Mouse (Mus musculus) lung, embryonic 16.5 days (tissue): ENCODE data around the gene Cbwd1. TPM values are rescaled to one million over a fixed set of nuclear protein-coding genes. Genes with fewer than 3 reads are reported as not detected.
A peak's percentile ranks its signal among the peaks of the same experiment; 100 is the strongest.

ENCODE experiments used
- ATAC-seq: fragments of 200-750 bp; cut with Nextera tagmentation; 2 replicates; pipeline ENCODE4 v1.8.0; 2017; ENCODE audit warnings: low read depth, mild to moderate bottlenecking, moderate library complexity
- H3K27ac ChIP-seq: fragments of 300-500 bp; sonication (generic); 2 replicates; pipeline ENCODE4 v1.5.1; 2014; ENCODE audit warnings: mild to moderate bottlenecking, control low read depth, low read length
- H3K27me3 ChIP-seq: fragments of 300-500 bp; sonication (generic); 2 replicates; pipeline ENCODE4 v1.6.1; 2014; ENCODE audit warnings: low read depth, low read length, mixed read lengths; ENCODE audit not compliant: control insufficient read depth, insufficient read depth
- H3K36me3 ChIP-seq: fragments of 300-500 bp; sonication (generic); 2 replicates; pipeline ENCODE4 v1.6.1; 2014; ENCODE audit warnings: low read length; ENCODE audit not compliant: control insufficient read depth, insufficient read depth
- H3K4me1 ChIP-seq: fragments of 300-500 bp; sonication (generic); replicated peaks from 2 replicates; pipeline ENCODE4 v1.6.1; 2014; ENCODE audit warnings: low read length, mixed read lengths; ENCODE audit not compliant: control insufficient read depth, insufficient read depth
- H3K4me2 ChIP-seq: fragments of 300-500 bp; sonication (generic); 2 replicates; pipeline ENCODE4 v1.6.1; 2014; ENCODE audit warnings: low read depth, low read length, control low read depth
- H3K4me3 ChIP-seq: fragments of 300-500 bp; sonication (generic); 2 replicates; pipeline ENCODE4 v1.5.1; 2014; ENCODE audit warnings: mild to moderate bottlenecking, low read length, control low read depth
- H3K9ac ChIP-seq: fragments of 300-500 bp; sonication (generic); 2 replicates; pipeline ENCODE4 v1.6.1; 2014; ENCODE audit warnings: low read length, control low read depth
- H3K9me3 ChIP-seq: fragments of 300-500 bp; sonication (generic); 2 replicates; pipeline ENCODE4 v1.6.1; 2016; ENCODE audit warnings: low read length; ENCODE audit not compliant: control insufficient read depth
- WGBS: fragments of 180-500 bp; shearing (Covaris S2); extraction: QIAGEN DNeasy Blood & Tissue Kit; methylation state at CpG from one replicate; pipeline ENCODE4 v1.1.7; 2014; 5-methylcytosine and 5-hydroxymethylcytosine counted together
- polyA plus RNA-seq: library from polyadenylated mRNA; unstranded; fragments of >200 nt; fragmentation: Nextera tagmentation; extraction: Ambion mirVana; gene quantifications from 2 replicates; pipeline ENCODE4 v1.2.1, GENCODE M21; 2015

Cbwd1 gene
- polyA plus RNA-seq, 1 experiment from 2014 or later = 19.7 TPM

- Histone ChIP-seq H3K27ac (no peak overlapping the region), H3K4me3 (no peak overlapping the region), H3K36me3 (no peaks in the 10 kb centered on the region), H3K4me1 (peaks cover 9% of the 10 kb centered on the region), H3K27me3 (peaks cover 15% of the 10 kb centered on the region), H3K9ac (no peak overlapping the region), H3K4me2 (no peak overlapping the region), H3K9me3 (no peaks in the 10 kb centered on the region)
- WGBS = 58% methylated on average over 12 of the region's 12 CpGs
- ATAC-seq = no peak
These were observed 35.6 kb upstream of the Cbwd1 start for GRCm38 (mm10) chr19:24996815-24997704.

GRCm38 (mm10) chr19:24994900-24995299, 33.5 kb upstream of the Cbwd1 start:
- peak; percentile 39 for ATAC-seq
- H3K4me2 ChIP-seq = no peak overlapping the region
- no peak overlapping the region for H3K27ac ChIP-seq
- no peak overlapping the region for H3K4me3 ChIP-seq
- H3K27me3 ChIP-seq = peaks cover 5% of the 10 kb centered on the region; the same call in 1 of the 2 replicates
- no peaks in the 10 kb centered on the region for H3K9me3 ChIP-seq
- peaks cover 5% of the 10 kb centered on the region for H3K4me1 ChIP-seq
- H3K9ac ChIP-seq = no peak overlapping the region
- H3K36me3 ChIP-seq = no peaks in the 10 kb centered on the region
- WGBS = 10% methylated on average over 8 of the region's 8 CpGs

- Histone ChIP-seq H3K36me3 (no peaks in the 10 kb centered on the region), H3K27me3 (peaks cover under 1% of the 10 kb centered on the region; the same call in 1 of the 2 replicates), H3K9me3 (no peaks in the 10 kb centered on the region), H3K4me2 (no peak overlapping the region), H3K4me3 (no peak overlapping the region), H3K4me1 (no peaks in the 10 kb centered on the region; the same call in 1 of the 2 replicates), H3K9ac (no peak overlapping the region), H3K27ac (no peak overlapping the region)
- no peak for ATAC-seq
- WGBS = 69% methylated on average over 6 of the region's 6 CpGs
These were observed 32.1 kb upstream of the Cbwd1 start for GRCm38 (mm10) chr19:24993526-24993925.

- H3K9ac ChIP-seq = no peak overlapping the region
- ATAC-seq = 0 out of 2 replicates have a peak, but pooled peaks have one; percentile 20
- H3K9me3 ChIP-seq = no peaks in the 10 kb centered on the region
- no peak overlapping the region for H3K27ac ChIP-seq
- H3K4me3 ChIP-seq = no peak overlapping the region
- H3K27me3 ChIP-seq = no peaks in the 10 kb centered on the region
- H3K4me1 ChIP-seq = no peaks in the 10 kb centered on the region; the same call in 1 of the 2 replicates
- no peak overlapping the region for H3K4me2 ChIP-seq
- WGBS = 53% methylated on average over 7 of the region's 7 CpGs
- H3K36me3 ChIP-seq = no peaks in the 10 kb centered on the region
These were observed 28.9 kb upstream of the Cbwd1 start for GRCm38 (mm10) chr19:24990138-24990822.

GRCm38 (mm10) chr19:24988831-24989230, 27.4 kb upstream of the Cbwd1 start:
- Histone ChIP-seq H3K4me3 (no peak overlapping the region), H3K27me3 (no peaks in the 10 kb centered on the region), H3K9ac (no peak overlapping the region), H3K36me3 (no peaks in the 10 kb centered on the region), H3K9me3 (no peaks in the 10 kb centered on the region), H3K4me2 (no peak overlapping the region), H3K27ac (no peak overlapping the region), H3K4me1 (no peaks in the 10 kb centered on the region)
- 52% methylated on average over 5 of the region's 5 CpGs for WGBS
- ATAC-seq = peak; percentile 41; the same call in 1 of the 2 replicates

- Histone ChIP-seq H3K9me3 (no peaks in the 10 kb centered on the region), H3K27me3 (no peaks in the 10 kb centered on the region)
- 52% methylated on average over 4 of the region's 4 CpGs for WGBS
These were observed 25.9 kb upstream of the Cbwd1 start for GRCm38 (mm10) chr19:24987355-24987754.

GRCm38 (mm10) chr19:24985045-24985444, 23.6 kb upstream of the Cbwd1 start:
- Histone ChIP-seq H3K4me3 (no peak overlapping the region), H3K9me3 (no peaks in the 10 kb centered on the region), H3K27me3 (no peaks in the 10 kb centered on the region), H3K27ac (no peak overlapping the region), H3K4me1 (no peaks in the 10 kb centered on the region), H3K36me3 (no peaks in the 10 kb centered on the region), H3K9ac (no peak overlapping the region), H3K4me2 (no peak overlapping the region)
- no peak for ATAC-seq
- WGBS = 93% methylated on average over 2 of the region's 2 CpGs

More at GRCm38 (mm10) chr19:24987355-24987754, 25.9 kb upstream of the Cbwd1 start:
- H3K4me1 ChIP-seq = no peaks in the 10 kb centered on the region
- H3K9ac ChIP-seq = no peak overlapping the region
- H3K4me2 ChIP-seq = no peak overlapping the region
- no peak for ATAC-seq
- no peak overlapping the region for H3K4me3 ChIP-seq
- no peak overlapping the region for H3K27ac ChIP-seq
- no peaks in the 10 kb centered on the region for H3K36me3 ChIP-seq

GRCm38 (mm10) chr19:24983857-24984498, 22.6 kb upstream of the Cbwd1 start:
- no peak overlapping the region for H3K27ac ChIP-seq
- no peak overlapping the region for H3K9ac ChIP-seq
- H3K9me3 ChIP-seq = no peaks in the 10 kb centered on the region
- ATAC-seq = no peak
- no peaks in the 10 kb centered on the region for H3K4me1 ChIP-seq
- H3K4me3 ChIP-seq = no peak overlapping the region
- no peak overlapping the region for H3K4me2 ChIP-seq
- 69% methylated on average over 7 of the region's 7 CpGs for WGBS
- H3K27me3 ChIP-seq = no peaks in the 10 kb centered on the region
- H3K36me3 ChIP-seq = no peaks in the 10 kb centered on the region

- Histone ChIP-seq H3K9ac (no peak overlapping the region), H3K4me1 (no peaks in the 10 kb centered on the region), H3K27ac (no peak overlapping the region), H3K4me2 (no peak overlapping the region), H3K27me3 (no peaks in the 10 kb centered on the region), H3K9me3 (no peaks in the 10 kb centered on the region), H3K4me3 (no peak overlapping the region), H3K36me3 (no peaks in the 10 kb centered on the region)
- 73% methylated on average over 4 of the region's 4 CpGs for WGBS
- ATAC-seq = no peak
These were observed 21.6 kb upstream of the Cbwd1 start for GRCm38 (mm10) chr19:24983050-24983449.
